In the genomic region with DNA sequence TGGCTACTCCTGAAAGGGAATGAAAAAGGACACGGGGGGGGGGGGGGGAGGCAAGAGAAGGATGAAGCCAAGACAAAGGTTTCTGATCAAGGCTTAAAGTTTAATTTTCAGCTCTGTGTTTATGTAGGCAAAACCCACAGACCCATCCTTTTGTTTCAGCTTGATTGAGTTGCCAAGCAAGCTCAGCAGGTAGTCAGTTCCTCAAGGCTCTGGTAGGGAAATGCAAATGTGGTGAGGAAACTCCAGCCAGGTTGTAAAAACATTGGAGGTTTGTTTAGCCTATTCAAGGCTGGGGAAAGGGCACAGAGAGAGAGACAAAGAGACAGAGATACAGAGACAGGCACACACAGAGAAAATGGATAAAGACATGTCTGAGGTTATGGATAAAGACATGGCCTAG, we compare ENCODE assay signal across 16 mouse cellular contexts.
A peak's percentile ranks its signal among the peaks of the same experiment; 100 is the strongest.
DNase-seq lines count a peak whose midpoint lies in the region.
"Had no signal": no experiment of that assay in that cellular context is flagged by ENCODE, and none has a peak within 500 bp of the region (broad histone marks: within the 10 kb centered on the region; RNA-seq: fewer than 3 reads in every experiment).

No protein-coding gene starts in this region.

- peak; percentile 71 for DNase-seq in ES-CJ7 (ENCODE audit: low read depth, low spot score)
- DNase-seq in ZHBTc4 (ENCODE audit: low read depth, low spot score): peak; percentile 58
- DNase-seq in gonadal fat pad, adult 2 months (ENCODE audit: low read depth): peak; percentile 26
- no peak for DNase-seq in neural tube, embryonic 10.5 days (ENCODE audit: extremely low spot score, low spot score)
- DNase-seq in urinary bladder, postnatal 36 days (ENCODE audit: low spot score in 2 of 2): no peak
- DNase-seq: adrenal gland, adult 2 months; adrenal gland, postnatal 10 days; adrenal gland, postnatal 25 days; B cell, adult 2 months; cerebellum, adult 11 months; cerebellum, adult 18-20 months; cerebellum, adult 8-10 months; cerebellum, adult 9-11 months; cerebellum, postnatal 14 days; cerebellum, postnatal 36 days; embryo, embryonic 11 days had no signal

Comparison
In these comparisons a context has a peak if more than half of its experiments do, and no peak if none do; other contexts are left out.
1. DNase-seq: peak in ES-CJ7 (single experiment), ZHBTc4 (single experiment) and gonadal fat pad, adult 2 months (single experiment); none in neural tube, embryonic 10.5 days (single experiment) and urinary bladder, postnatal 36 days (0 of 2).